Mouse (Mus musculus): ENCODE measurements around the gene Gm12830.

DNA sequence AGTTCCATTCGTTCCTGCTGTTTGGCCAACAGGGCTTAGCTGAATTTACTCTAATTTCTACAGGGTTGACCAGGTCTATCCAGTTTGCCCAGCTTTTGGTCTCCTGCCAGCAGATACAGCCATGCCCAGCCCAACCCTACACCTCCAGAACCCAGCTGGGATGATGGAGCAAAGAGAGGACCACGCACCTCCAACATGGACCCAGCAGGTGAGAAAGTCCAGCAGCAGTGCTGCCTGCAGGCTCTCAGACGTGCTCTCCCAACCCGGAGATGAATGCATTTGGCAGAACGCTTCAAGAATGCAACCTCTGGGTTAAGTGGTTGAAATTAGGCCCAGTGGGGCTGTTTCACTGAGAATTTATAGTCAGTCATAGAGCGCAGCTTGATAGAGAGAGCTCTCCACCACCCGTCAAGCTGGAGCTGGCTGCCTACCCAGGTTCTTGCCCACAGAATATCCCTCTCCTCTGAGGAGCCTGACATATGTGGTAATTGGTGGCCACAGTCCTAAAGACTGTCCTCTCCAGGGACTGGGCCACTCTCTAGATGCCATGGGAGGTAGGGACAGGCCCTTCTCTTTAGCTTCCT, 23.4 kb upstream of the Gm12830 start:
- no peak for TF ChIP-seq MAX (IDR thresholded peaks at IDR 0.05; ENCODE audit: low read depth)
- TF ChIP-seq MYOG (IDR thresholded peaks at IDR 0.05; ENCODE audit: control insufficient read depth in 1 of 3, insufficient read depth in 1 of 3, insufficient read length in 2 of 3, low read depth in 2 of 3) = no peak
- no peak for TF ChIP-seq POLR2A (IDR thresholded peaks at IDR 0.05; ENCODE audit: insufficient read length, low read depth)
- TF ChIP-seq TCF12 (IDR thresholded peaks at IDR 0.05; ENCODE audit: insufficient read depth, poor library complexity, severe bottlenecking) = no peak
- TF ChIP-seq USF1 (IDR thresholded peaks at IDR 0.05; ENCODE audit: low read depth) = no peak
- no peak for TF ChIP-seq MYOD1 (IDR thresholded peaks at IDR 0.05; ENCODE audit: control insufficient read depth in 1 of 3, insufficient read length in 2 of 3, low read depth in 2 of 3)
- no peak for TF ChIP-seq CEBPB (IDR thresholded peaks at IDR 0.05; ENCODE audit: insufficient read depth, poor library complexity, severe bottlenecking)
- no peak for TF ChIP-seq E2F4 (IDR thresholded peaks at IDR 0.05; ENCODE audit: insufficient read depth)
- TF ChIP-seq REST (IDR thresholded peaks at IDR 0.05; ENCODE audit: insufficient read depth, insufficient read length) = no peak

Measured in myocyte (in vitro differentiated cells).